Mouse (Mus musculus): Measurements from ENCODE around the gene Sertad2.

Gene Sertad2

DNA sequence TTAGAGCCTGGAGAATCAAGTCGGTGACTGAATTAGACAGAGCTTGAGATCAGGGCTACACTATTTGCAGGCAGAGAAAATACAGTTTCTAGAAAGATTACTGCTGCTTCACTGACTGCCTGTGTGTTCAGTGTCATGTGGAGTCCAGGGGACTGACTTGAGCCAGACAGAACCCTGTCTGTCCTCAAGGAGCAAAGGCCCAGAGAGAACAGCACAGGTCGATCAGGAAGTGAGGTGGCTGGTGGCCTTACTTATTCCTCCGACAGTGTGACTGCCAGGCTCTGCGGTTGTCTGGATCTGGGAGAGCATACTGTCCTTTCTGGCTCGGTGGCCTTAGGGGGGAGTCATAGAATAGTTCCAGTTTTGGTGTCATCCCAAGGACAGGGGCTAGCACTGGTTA lies 137.7 kb downstream of the Sertad2 start:
- no peak for DNase-seq (ENCODE audit: low spot score in 2 of 2)

DNA sequence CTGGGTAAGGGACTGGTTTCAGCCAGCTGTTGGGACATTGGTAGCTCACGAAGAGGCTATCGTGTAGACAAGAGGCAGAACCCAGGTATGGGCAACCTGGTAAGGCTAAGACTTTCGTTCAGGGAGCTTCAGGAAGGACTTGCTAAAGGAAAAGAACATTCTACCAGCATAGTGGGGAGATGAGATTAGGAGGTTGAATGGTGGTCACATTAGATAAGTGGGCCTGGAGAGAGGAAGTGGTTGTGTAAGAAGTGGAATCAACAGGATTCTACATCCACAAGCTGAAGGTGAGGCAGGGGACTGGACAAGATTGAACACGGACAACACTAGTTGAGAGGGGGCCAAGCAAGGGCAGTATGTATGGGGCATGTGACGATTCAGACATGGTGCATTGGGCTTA lies 138.6 kb downstream of the Sertad2 start:
- DNase-seq (ENCODE audit: low spot score in 2 of 2), result no peak

DNA sequence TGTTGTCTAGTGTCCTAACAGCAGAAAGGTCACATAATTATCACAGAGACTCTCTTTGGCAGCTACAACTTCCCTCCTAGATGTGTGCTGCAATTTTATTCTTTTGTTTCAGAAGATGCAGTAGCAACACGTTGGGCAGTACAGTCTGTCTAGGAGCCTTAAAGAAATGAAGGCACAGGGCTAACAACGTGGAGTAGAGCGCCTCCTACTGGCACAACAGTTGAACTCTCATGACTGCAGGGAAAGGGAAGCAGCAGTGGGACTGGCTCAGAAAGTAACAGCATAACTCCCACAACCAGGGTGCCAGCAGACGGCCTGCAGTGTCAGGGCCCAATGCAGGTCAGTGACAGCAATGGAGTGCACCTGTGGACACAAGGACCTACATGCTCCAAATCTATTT lies 147.9 kb downstream of the Sertad2 start:
- DNase-seq (ENCODE audit: low spot score in 2 of 2), result peak; percentile 22 to 53
